Mouse (Mus musculus): ENCODE results near the gene Marc1. TPM values are rescaled to one million over a fixed set of nuclear protein-coding genes. Genes with fewer than 3 reads are reported as not detected.

Gene Marc1
- polyA plus RNA-seq, 1 experiment from 2014 or later, result not detected

DNA sequence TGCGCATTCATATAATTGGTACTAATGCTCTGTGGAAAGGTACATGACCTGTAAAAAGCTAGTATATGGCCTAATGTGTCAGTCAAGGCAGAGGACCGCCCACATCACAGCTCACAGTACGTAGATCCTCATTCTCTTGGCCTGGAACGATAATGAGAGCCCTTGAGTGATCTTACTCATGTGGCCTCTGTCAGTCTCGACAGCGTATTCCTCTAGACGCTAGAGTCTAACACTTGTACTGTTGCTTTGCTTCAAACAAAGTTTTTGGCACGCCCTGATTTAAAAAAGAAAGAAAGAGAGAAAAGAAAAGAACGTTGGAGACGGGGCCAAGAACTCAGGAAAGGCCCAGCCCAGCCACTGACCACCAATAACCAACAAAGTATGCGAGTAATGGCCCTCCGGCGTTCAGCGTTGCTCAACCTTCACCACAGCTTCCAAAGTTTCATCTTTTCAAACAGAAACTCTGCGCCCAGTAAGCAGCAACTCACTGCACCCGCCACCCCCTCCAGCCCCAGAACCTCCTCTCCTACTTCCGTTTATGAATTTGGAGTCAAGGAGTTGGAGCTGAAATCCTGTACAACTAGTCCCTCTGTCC lies 2.6 kb downstream of the Marc1 start:
- DNase-seq (ENCODE audit: low spot score), result no peak
- Histone ChIP-seq H3K27me3 (ENCODE audit: control insufficient read depth, insufficient read depth, low read length) (peaks cover 18% of the 10 kb centered on the region), H3K9ac (ENCODE audit: low read length) (no peak overlapping the region), H3K4me1 (ENCODE audit: control insufficient read depth, insufficient read depth, low read length) (peaks cover 7% of the 10 kb centered on the region; the same call in 1 of the 2 replicates), H3K36me3 (ENCODE audit: control insufficient read depth, insufficient read depth, low read length) (no peaks in the 10 kb centered on the region), H3K9me3 (ENCODE audit: control insufficient read depth, low read length) (no peaks in the 10 kb centered on the region), H3K4me3 (ENCODE audit: low read depth, low read length) (no peak overlapping the region), H3K4me2 (ENCODE audit: low read depth, severe bottlenecking) (no peak overlapping the region), H3K27ac (replicated peaks; ENCODE audit: low read depth, low read length) (no peak overlapping the region)
- no peak for ATAC-seq (ENCODE audit: insufficient number of reproducible peaks, low FRiP score, low TSS enrichment, low read depth)
- WGBS, result 89% methylated on average over 17 of the region's 17 CpGs

DNA sequence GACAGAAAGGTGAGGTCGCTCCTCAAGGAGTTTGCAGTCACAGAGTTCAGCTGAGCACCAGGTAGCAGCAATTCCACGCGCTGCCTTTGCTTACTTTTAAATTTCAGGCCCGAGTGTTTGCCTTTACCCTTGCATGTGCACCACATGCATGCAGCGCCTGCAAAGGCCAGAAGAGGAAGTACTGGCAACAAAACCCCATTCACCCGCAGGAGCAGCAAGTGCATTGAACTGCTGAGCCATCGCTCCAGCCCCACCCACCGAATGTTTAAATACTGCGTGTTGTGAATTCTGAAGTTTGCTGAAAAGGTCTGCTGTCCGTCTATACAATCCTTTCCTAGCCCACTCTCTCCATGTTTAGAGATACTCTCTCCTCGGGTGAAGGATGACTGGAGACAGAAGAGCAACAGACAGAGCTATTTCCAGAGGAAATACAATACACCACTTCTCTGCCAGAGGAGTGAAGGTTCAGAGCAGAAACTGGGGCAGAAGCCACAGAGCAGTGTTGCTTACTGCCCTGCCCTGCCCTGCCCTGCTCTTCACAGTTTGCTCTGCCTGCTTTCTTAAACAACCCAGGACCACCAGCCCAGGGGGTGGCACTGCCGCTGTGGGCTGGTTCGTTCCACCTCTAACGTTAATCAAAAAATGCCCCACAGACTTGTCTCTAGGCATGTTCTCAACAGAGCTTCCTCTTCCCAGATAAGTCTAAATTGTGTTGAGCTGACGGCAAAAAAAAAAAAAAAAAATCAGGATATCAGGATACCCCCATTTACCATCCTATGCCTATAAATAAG lies 3.3 kb downstream of the Marc1 start:
- ATAC-seq (ENCODE audit: insufficient number of reproducible peaks, low FRiP score, low TSS enrichment, low read depth), result no peak
- H3K4me3 ChIP-seq (ENCODE audit: low read depth, low read length), result no peak overlapping the region
- peaks cover 18% of the 10 kb centered on the region for H3K27me3 ChIP-seq (ENCODE audit: control insufficient read depth, insufficient read depth, low read length)
- no peak for DNase-seq (ENCODE audit: low spot score)
- peaks cover 7% of the 10 kb centered on the region; the same call in 1 of the 2 replicates for H3K4me1 ChIP-seq (ENCODE audit: control insufficient read depth, insufficient read depth, low read length)
- no peak overlapping the region for H3K9ac ChIP-seq (ENCODE audit: low read length)
- H3K4me2 ChIP-seq (ENCODE audit: low read depth, severe bottlenecking), result no peak overlapping the region
- H3K9me3 ChIP-seq (ENCODE audit: control insufficient read depth, low read length), result no peaks in the 10 kb centered on the region
- H3K27ac ChIP-seq (replicated peaks; ENCODE audit: low read depth, low read length), result no peak overlapping the region
- no peaks in the 10 kb centered on the region for H3K36me3 ChIP-seq (ENCODE audit: control insufficient read depth, insufficient read depth, low read length)
- whole genome bisulfite sequencing, result 81% methylated on average over 15 of the region's 15 CpGs

DNA sequence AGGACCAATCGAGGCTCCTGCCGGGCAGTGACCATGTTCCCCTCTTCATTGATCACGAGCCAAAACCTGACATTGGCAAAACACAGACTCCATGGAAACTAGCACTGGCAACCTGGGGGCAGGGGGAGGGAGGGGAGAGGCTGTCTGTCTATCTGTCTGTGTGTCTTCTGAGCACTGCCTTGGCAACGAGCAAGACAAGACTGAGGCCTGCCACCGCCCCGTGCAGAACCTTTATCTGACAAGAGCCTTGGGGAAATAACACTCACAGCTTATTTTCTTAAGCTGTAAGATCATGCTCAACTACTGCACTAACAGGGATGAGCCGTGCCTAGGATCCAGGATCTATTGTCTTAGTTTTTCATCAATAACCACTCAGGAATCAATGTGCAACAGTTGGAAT lies 4.0 kb downstream of the Marc1 start:
- H3K4me3 ChIP-seq (ENCODE audit: low read depth, low read length), result no peak overlapping the region
- no peak for ATAC-seq (ENCODE audit: insufficient number of reproducible peaks, low FRiP score, low TSS enrichment, low read depth)
- no peaks in the 10 kb centered on the region for H3K36me3 ChIP-seq (ENCODE audit: control insufficient read depth, insufficient read depth, low read length)
- no peak overlapping the region for H3K27ac ChIP-seq (replicated peaks; ENCODE audit: low read depth, low read length)
- H3K9ac ChIP-seq (ENCODE audit: low read length), result no peak overlapping the region
- H3K9me3 ChIP-seq (ENCODE audit: control insufficient read depth, low read length), result no peaks in the 10 kb centered on the region
- H3K27me3 ChIP-seq (ENCODE audit: control insufficient read depth, insufficient read depth, low read length), result peaks cover 15% of the 10 kb centered on the region
- peaks cover 7% of the 10 kb centered on the region; the same call in 1 of the 2 replicates for H3K4me1 ChIP-seq (ENCODE audit: control insufficient read depth, insufficient read depth, low read length)
- WGBS, result 89% methylated on average over 7 of the region's 7 CpGs
- no peak for DNase-seq (ENCODE audit: low spot score)
- no peak overlapping the region for H3K4me2 ChIP-seq (ENCODE audit: low read depth, severe bottlenecking)

DNA sequence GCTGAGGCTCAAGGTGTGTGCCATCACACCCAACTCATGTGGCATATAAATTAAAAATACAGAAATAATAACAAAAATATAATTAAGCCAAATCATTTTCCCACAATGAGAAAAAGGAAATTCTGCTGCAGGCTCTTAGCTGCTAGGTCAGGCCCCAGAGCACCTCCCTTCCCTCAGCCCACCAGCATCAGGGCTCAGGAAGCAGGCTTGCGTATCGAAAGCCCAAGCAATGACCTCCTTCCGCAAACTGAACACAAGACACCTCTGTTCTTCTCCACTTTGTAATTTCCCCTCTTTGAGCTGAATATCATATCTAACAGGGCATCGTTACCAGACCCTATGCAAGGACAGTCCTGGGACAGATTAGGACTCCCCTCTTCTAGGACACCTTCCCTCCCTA lies 5.4 kb downstream of the Marc1 start:
- DNase-seq (ENCODE audit: low spot score) (no peak), ATAC-seq (ENCODE audit: insufficient number of reproducible peaks, low FRiP score, low TSS enrichment, low read depth) (no peak)
- Histone ChIP-seq H3K4me3 (ENCODE audit: low read depth, low read length) (no peak overlapping the region), H3K27me3 (ENCODE audit: control insufficient read depth, insufficient read depth, low read length) (peaks cover 4% of the 10 kb centered on the region), H3K4me2 (ENCODE audit: low read depth, severe bottlenecking) (no peak overlapping the region), H3K9ac (ENCODE audit: low read length) (no peak overlapping the region), H3K9me3 (ENCODE audit: control insufficient read depth, low read length) (peaks cover 2% of the 10 kb centered on the region; the same call in 1 of the 2 replicates), H3K36me3 (ENCODE audit: control insufficient read depth, insufficient read depth, low read length) (no peaks in the 10 kb centered on the region), H3K4me1 (ENCODE audit: control insufficient read depth, insufficient read depth, low read length) (0 out of 2 replicates have a peak, but pooled peaks cover 5% of the 10 kb centered on the region), H3K27ac (replicated peaks; ENCODE audit: low read depth, low read length) (no peak overlapping the region)
- 94% methylated on average over 4 of the region's 4 CpGs for WGBS

DNA sequence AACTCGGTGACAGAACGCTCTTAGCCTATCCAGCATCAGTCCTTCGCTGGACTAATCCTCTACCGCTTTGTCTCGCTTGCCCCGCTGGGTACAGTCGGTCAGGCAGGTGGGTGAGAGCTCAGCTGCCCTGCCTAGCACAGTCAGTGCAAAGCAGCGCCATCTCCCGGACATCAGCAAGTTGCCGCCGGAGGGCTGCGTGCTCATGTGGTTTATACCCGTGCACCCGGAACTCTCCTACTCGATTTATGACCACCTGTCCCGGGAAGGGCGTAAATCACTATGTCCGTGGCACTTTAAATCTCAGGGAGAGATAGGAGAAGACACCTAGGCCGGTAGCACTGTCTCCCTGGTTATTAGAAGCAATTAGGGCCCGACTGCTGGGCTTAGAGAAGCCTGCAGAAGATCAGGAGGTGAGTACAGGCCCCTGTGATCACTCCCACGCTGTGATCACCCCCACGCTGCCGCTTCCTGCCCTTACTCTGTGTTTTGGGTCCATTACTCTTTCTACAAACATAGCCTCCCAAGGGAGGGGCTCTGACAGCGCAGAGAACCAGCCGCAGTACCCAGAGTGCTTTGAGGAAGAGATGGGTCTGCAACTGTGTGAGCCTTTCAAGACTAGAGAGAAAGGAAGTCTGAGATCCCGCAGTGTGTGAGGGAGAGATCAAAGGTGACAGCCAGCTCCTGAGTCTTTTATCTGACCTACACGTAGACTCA lies 17.8 kb downstream of the Marc1 start:
- 11% methylated on average over 27 of the region's 27 CpGs for WGBS
- Histone ChIP-seq H3K9me3 (ENCODE audit: control insufficient read depth, low read length) (no peaks in the 10 kb centered on the region), H3K4me3 (ENCODE audit: low read depth, low read length) (no peak overlapping the region), H3K27me3 (ENCODE audit: control insufficient read depth, insufficient read depth, low read length) (no peaks in the 10 kb centered on the region), H3K27ac (replicated peaks; ENCODE audit: low read depth, low read length) (no peak overlapping the region), H3K4me1 (ENCODE audit: control insufficient read depth, insufficient read depth, low read length) (0 out of 2 replicates have a peak, but pooled peaks cover 2% of the 10 kb centered on the region), H3K9ac (ENCODE audit: low read length) (no peak overlapping the region), H3K36me3 (ENCODE audit: control insufficient read depth, insufficient read depth, low read length) (no peaks in the 10 kb centered on the region), H3K4me2 (ENCODE audit: low read depth, severe bottlenecking) (no peak overlapping the region)
- DNase-seq (ENCODE audit: low spot score), result peak; percentile 71
- peak; percentile 51; the same call in 1 of the 2 replicates for ATAC-seq (ENCODE audit: insufficient number of reproducible peaks, low FRiP score, low TSS enrichment, low read depth)

DNA sequence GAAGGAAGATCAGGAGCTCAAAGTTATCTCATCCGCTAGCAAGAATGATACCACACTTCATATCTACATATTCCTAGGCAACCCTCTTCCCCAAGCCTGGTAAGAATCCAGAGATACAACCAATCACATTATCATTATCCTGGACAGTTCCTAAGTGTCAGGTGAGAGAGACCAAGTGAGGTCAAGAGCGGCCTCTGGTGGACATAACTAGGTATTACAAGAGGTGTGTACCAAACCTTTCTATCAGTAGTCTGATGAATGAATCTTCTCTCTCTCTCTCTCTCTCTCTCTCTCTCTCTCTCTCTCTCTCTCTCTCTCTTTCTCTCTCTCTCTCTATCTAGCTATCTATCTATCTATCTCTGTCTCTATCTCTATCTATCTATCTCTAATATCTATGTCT lies 20.0 kb downstream of the Marc1 start:
- WGBS, result 7% methylated on average over 2 of the region's 2 CpGs
- ATAC-seq (ENCODE audit: insufficient number of reproducible peaks, low FRiP score, low TSS enrichment, low read depth) (no peak), DNase-seq (ENCODE audit: low spot score) (peak; percentile 58)
- no peak overlapping the region for H3K27ac ChIP-seq (replicated peaks; ENCODE audit: low read depth, low read length)
- H3K4me1 ChIP-seq (ENCODE audit: control insufficient read depth, insufficient read depth, low read length), result 0 out of 2 replicates have a peak, but pooled peaks cover 2% of the 10 kb centered on the region
- no peak overlapping the region for H3K4me3 ChIP-seq (ENCODE audit: low read depth, low read length)
- no peaks in the 10 kb centered on the region for H3K36me3 ChIP-seq (ENCODE audit: control insufficient read depth, insufficient read depth, low read length)
- no peaks in the 10 kb centered on the region for H3K27me3 ChIP-seq (ENCODE audit: control insufficient read depth, insufficient read depth, low read length)
- H3K9ac ChIP-seq (ENCODE audit: low read length), result no peak overlapping the region
- no peak overlapping the region for H3K4me2 ChIP-seq (ENCODE audit: low read depth, severe bottlenecking)
- no peaks in the 10 kb centered on the region for H3K9me3 ChIP-seq (ENCODE audit: control insufficient read depth, low read length)

DNA sequence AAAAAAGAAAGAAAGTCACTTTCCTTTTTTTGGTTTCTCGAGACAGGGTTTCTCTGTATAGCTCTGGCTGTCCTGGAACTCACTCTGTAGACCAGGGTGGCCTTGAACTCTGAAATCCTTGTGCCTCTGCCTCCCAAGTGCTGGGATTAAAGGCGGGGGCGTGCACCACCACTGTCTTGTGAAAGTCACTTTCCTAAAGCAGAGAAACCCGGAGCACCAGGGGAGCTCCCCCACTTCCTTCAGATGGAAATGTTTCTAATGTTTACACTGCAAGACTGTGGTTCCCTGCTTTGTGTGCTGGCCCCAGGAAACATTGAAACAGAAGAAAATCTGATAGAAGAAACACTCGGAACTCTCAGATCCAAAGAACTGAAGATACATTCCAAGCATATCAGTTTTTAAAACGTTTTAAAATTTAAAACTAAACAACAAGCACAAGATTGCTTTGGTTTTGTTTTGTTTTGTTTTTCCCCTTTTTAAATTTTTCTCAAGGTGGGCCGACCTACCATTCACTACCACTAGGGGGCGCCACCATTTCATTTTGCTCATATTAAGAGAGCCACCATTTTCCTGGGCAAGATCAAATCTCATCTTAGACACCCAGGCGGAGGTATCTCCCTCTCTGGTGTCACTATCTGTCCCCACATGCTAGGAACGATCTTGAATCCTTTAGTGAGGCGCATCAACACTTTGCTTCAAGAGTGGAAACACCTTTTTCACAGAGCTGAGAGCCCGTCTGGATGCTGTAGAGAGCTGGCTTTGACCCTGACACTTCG lies 24.5 kb downstream of the Marc1 start:
- Histone ChIP-seq H3K4me3 (ENCODE audit: low read depth, low read length) (no peak overlapping the region), H3K27ac (replicated peaks; ENCODE audit: low read depth, low read length) (no peak overlapping the region), H3K27me3 (ENCODE audit: control insufficient read depth, insufficient read depth, low read length) (no peaks in the 10 kb centered on the region), H3K4me2 (ENCODE audit: low read depth, severe bottlenecking) (no peak overlapping the region), H3K4me1 (ENCODE audit: control insufficient read depth, insufficient read depth, low read length) (no peaks in the 10 kb centered on the region), H3K9me3 (ENCODE audit: control insufficient read depth, low read length) (no peaks in the 10 kb centered on the region), H3K36me3 (ENCODE audit: control insufficient read depth, insufficient read depth, low read length) (no peaks in the 10 kb centered on the region), H3K9ac (ENCODE audit: low read length) (no peak overlapping the region)
- no peak for ATAC-seq (ENCODE audit: insufficient number of reproducible peaks, low FRiP score, low TSS enrichment, low read depth)
- DNase-seq (ENCODE audit: low spot score), result no peak
- WGBS, result 67% methylated on average over 13 of the region's 13 CpGs

DNA sequence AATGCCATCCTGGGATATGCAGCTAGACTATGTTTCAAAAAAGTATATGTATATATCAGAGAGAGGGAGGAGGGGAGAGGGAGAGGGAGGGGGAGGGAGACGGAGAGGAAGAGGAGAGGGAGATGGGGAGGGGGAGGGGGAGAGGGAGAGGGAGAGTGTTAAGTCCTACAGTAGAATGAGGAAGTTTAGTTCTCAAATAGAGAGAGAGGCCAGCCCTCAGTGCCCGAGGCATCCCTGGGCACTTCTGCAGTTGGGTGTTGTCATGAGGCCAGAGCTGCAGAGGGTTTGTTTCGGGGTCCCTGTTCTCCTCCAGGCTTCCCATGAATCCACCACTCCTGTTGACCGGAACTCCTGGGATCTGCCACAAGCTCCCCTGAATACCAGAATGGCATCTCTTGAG lies 27.5 kb downstream of the Marc1 start:
- Histone ChIP-seq H3K27me3 (ENCODE audit: control insufficient read depth, insufficient read depth, low read length) (no peaks in the 10 kb centered on the region), H3K4me3 (ENCODE audit: low read depth, low read length) (no peak overlapping the region), H3K4me1 (ENCODE audit: control insufficient read depth, insufficient read depth, low read length) (no peaks in the 10 kb centered on the region), H3K4me2 (ENCODE audit: low read depth, severe bottlenecking) (no peak overlapping the region), H3K9ac (ENCODE audit: low read length) (no peak overlapping the region), H3K9me3 (ENCODE audit: control insufficient read depth, low read length) (no peaks in the 10 kb centered on the region), H3K27ac (replicated peaks; ENCODE audit: low read depth, low read length) (no peak overlapping the region), H3K36me3 (ENCODE audit: control insufficient read depth, insufficient read depth, low read length) (no peaks in the 10 kb centered on the region)
- ATAC-seq (ENCODE audit: insufficient number of reproducible peaks, low FRiP score, low TSS enrichment, low read depth), result no peak
- WGBS, result 75% methylated on average over 4 of the region's 4 CpGs
- DNase-seq (ENCODE audit: low spot score), result no peak
